Mouse (Mus musculus) embryonic facial prominence, embryonic 10.5 days (tissue): ENCODE results near the gene Bicral. TPM values are rescaled to one million over a fixed set of nuclear protein-coding genes. Genes with fewer than 3 reads are reported as not detected.
"Not testable (repeated sequence)": the region's sequence is repeated elsewhere in the genome, so short reads cannot be mapped to it uniquely, and the experiment has no call there.

ENCODE experiments used
- DNase-seq: peaks from one replicate; pipeline ENCODE4 v3.0.0-alpha.2; 2017; ENCODE audit warnings: low spot score
- H3K27ac ChIP-seq: fragments of 300-500 bp; sonication (generic); replicated peaks from 2 replicates; pipeline ENCODE4 v1.5.1; 2016; ENCODE audit warnings: mild to moderate bottlenecking
- H3K27me3 ChIP-seq: fragments of 300-500 bp; sonication (generic); replicated peaks from 2 replicates; pipeline ENCODE4 v1.6.1; 2016; ENCODE audit warnings: low read depth, mild to moderate bottlenecking; ENCODE audit not compliant: poor library complexity, severe bottlenecking
- H3K36me3 ChIP-seq: fragments of 300-500 bp; sonication (generic); replicated peaks from 2 replicates; pipeline ENCODE4 v1.6.1; 2016; ENCODE audit warnings: mild to moderate bottlenecking, moderate library complexity
- H3K4me1 ChIP-seq: fragments of 300-500 bp; sonication (generic); 2 replicates; pipeline ENCODE4 v1.6.1; 2016
- H3K4me3 ChIP-seq: fragments of 300-500 bp; sonication (generic); 2 replicates; pipeline ENCODE4 v1.5.1; 2016; ENCODE audit warnings: mild to moderate bottlenecking, moderate library complexity
- H3K9me3 ChIP-seq: fragments of 300-500 bp; sonication (generic); 2 replicates; pipeline ENCODE4 v1.6.1; 2016; ENCODE audit warnings: mild to moderate bottlenecking
- WGBS: fragments of 180-500 bp; shearing (Covaris S2); methylation state at CpG from one replicate; pipeline ENCODE4 v1.1.7; 2016; 5-methylcytosine and 5-hydroxymethylcytosine counted together
- polyA plus RNA-seq: library from polyadenylated mRNA; unstranded; fragments of >200 nt; fragmentation: Nextera tagmentation; extraction: Ambion mirVana; gene quantifications from 2 replicates; pipeline ENCODE4 v1.2.1, GENCODE M21; 2016

Gene Bicral
- polyA plus RNA-seq, 1 experiment from 2014 or later = 3.0 TPM

DNA sequence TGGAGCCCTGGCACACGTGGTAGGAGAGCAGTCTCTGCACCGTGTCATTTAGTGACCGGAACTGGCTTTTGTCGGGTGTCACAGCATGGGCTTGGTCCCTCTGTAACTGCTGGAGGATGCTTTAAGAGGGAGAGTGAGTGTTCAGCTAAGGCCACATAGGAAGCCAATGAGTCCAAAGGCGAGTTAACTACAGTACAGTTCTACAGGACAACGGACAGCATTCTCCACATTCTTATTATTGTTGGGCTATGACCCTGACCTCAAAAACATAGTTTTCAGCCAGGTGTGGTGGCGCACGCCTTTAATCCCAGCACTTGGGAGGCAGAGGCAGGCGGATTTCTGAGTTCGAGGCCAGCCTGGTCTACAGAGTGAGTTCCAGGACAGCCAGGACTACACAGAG, 49.9 kb downstream of the Bicral start:
- Histone ChIP-seq H3K36me3 (peaks cover 54% of the 10 kb centered on the region), H3K27me3 (no peaks in the 10 kb centered on the region), H3K27ac (no peak overlapping the region), H3K4me1 (no peaks in the 10 kb centered on the region), H3K9me3 (no peaks in the 10 kb centered on the region), H3K4me3 (no peak overlapping the region)
- 87% methylated on average over 10 of the region's 10 CpGs for WGBS
- no peak for DNase-seq

DNA sequence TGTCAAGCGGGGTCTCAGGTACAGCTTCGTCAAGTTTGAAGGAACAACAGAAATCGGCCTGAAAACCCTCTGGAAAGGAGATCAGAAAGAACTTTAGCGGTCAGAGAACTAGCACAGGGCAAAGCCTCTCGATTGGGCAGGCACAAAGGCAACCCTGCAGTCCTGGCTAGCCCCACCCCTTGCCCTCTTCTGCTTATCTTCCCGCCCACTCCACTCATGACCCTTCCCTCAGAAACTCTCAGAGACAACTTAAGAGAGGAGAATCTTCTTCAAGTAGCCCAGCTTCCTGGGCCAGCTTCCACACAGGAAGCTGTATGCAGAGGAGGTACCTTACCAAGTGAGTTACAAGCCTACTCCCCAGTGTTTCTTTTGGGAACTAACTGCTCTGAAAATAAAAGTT, 56.5 kb downstream of the Bicral start:
- no peak overlapping the region for H3K4me3 ChIP-seq
- peaks cover 49% of the 10 kb centered on the region for H3K36me3 ChIP-seq
- H3K27ac ChIP-seq = no peak overlapping the region
- H3K4me1 ChIP-seq = peaks cover 17% of the 10 kb centered on the region
- DNase-seq = no peak
- 90% methylated on average over 6 of the region's 6 CpGs for WGBS
- H3K27me3 ChIP-seq = no peaks in the 10 kb centered on the region
- H3K9me3 ChIP-seq = no peaks in the 10 kb centered on the region

GRCm38 (mm10) chr17:46799680-46800079, 58.6 kb downstream of the Bicral start:
- Histone ChIP-seq H3K4me1 (peaks cover 24% of the 10 kb centered on the region), H3K9me3 (no peaks in the 10 kb centered on the region), H3K27ac (no peak overlapping the region), H3K27me3 (no peaks in the 10 kb centered on the region), H3K4me3 (no peak overlapping the region), H3K36me3 (peaks cover 39% of the 10 kb centered on the region)
- no peak for DNase-seq
- 76% methylated on average over 10 of the region's 10 CpGs for WGBS

DNA sequence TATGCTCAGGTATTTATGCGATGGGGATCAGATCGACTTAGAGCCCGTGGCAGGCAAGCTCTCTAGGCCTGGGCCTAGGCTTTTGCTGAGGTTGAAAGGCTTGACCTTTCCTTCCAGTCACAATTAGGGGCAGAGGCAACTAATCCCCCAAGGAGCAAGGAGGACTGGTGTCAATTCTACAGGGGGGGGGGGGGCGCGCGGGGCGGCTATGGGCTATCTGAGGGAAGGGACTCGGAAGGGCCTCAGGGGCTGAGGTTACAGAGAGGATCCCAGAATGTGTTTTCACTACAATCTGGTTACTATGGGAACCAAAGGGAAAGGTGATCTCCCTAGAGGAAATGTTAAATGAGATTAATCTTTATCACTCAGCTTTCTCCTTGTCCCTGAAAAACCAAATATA, 60.9 kb downstream of the Bicral start:
- Histone ChIP-seq H3K27me3 (no peaks in the 10 kb centered on the region), H3K27ac (no peak overlapping the region), H3K4me3 (no peak overlapping the region), H3K4me1 (peaks cover 24% of the 10 kb centered on the region), H3K36me3 (peaks cover 33% of the 10 kb centered on the region), H3K9me3 (no peaks in the 10 kb centered on the region)
- 9% methylated on average over 8 of the region's 8 CpGs for WGBS
- DNase-seq = peak; percentile 67

- peaks cover 24% of the 10 kb centered on the region for H3K4me1 ChIP-seq
These were observed 61.5 kb downstream of the Bicral start for GRCm38 (mm10) chr17:46796743-46797142.

GRCm38 (mm10) chr17:46792963-46793362, 65.3 kb downstream of the Bicral start:
- Histone ChIP-seq H3K4me1 (peaks cover 19% of the 10 kb centered on the region), H3K36me3 (no peaks in the 10 kb centered on the region), H3K4me3 (no peak overlapping the region), H3K27me3 (0 out of 2 replicates have a peak, but pooled peaks cover 4% of the 10 kb centered on the region), H3K27ac (no peak overlapping the region), H3K9me3 (0 out of 2 replicates have a peak, but pooled peaks cover 3% of the 10 kb centered on the region)
- no peak for DNase-seq
- 85% methylated on average over 2 of the region's 2 CpGs for WGBS

More at GRCm38 (mm10) chr17:46796743-46797142, 61.5 kb downstream of the Bicral start:
- Histone ChIP-seq H3K36me3 (peaks cover 29% of the 10 kb centered on the region), H3K9me3 (0 out of 2 replicates have a peak, but pooled peaks cover 3% of the 10 kb centered on the region), H3K27ac (no peak overlapping the region), H3K4me3 (no peak overlapping the region), H3K27me3 (no peaks in the 10 kb centered on the region)
- DNase-seq = no peak
- WGBS = 76% methylated on average over 4 of the region's 4 CpGs

GRCm38 (mm10) chr17:46787974-46788373, 70.3 kb downstream of the Bicral start:
- not testable (repeated sequence) for H3K36me3 ChIP-seq

DNA sequence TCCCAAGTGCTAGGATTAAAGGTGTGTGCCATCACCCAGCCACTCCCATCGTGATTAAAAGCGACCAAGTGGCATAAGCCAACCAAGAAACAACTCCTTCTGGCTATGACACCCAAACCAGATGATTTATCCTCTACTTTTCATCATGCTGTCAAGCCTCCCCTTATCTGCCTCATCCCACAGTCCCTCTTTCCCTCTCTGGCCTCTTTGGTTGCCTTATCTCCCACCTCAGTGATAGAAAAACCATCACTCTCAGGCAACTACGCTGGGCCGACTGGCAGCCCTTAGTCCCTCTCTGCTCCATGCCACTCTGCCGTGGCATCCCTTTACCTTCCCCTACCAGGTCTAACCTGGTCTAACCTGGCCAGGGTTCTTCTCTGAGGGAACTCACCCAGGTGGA, 71.3 kb downstream of the Bicral start:
- no peak overlapping the region for H3K4me3 ChIP-seq
- no peaks in the 10 kb centered on the region for H3K4me1 ChIP-seq
- no peak overlapping the region for H3K27ac ChIP-seq
- no peaks in the 10 kb centered on the region for H3K36me3 ChIP-seq
- H3K27me3 ChIP-seq = 0 out of 2 replicates have a peak, but pooled peaks cover 4% of the 10 kb centered on the region
- 91% methylated on average over 5 of the region's 5 CpGs for WGBS
- H3K9me3 ChIP-seq = 0 out of 2 replicates have a peak, but pooled peaks cover under 1% of the 10 kb centered on the region
- no peak for DNase-seq

More at GRCm38 (mm10) chr17:46787974-46788373, 70.3 kb downstream of the Bicral start:
- H3K27ac ChIP-seq, H3K4me3 ChIP-seq, DNase-seq, H3K9me3 ChIP-seq, H3K27me3 ChIP-seq, H3K4me1 ChIP-seq: not testable (repeated sequence)
- 61% methylated on average over 2 of the region's 2 CpGs for WGBS

DNA sequence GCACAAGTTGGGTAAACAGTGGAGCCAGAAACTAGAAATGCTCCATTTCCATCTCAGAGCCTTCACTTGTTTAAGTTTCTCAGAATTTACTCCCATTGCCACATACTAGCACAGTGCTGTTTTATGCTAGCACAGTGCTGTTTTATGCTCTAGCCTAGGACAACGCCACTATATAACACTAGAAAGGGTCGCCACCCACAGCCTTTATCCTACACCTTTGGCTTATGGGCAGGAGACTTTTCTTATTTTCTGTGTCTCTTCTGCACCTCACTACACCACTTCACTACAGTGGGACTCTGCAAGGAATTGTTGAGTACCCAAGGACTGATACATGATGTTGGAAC, 75.1 kb downstream of the Bicral start:
- peaks cover 8% of the 10 kb centered on the region for H3K4me1 ChIP-seq
- H3K9me3 ChIP-seq = no peaks in the 10 kb centered on the region
- H3K4me3 ChIP-seq = peak overlapping the region; percentile 81
- WGBS = 78% methylated on average over 2 of the region's 2 CpGs
- DNase-seq = no peak
- H3K27ac ChIP-seq = peak overlapping the region; percentile 88
- H3K27me3 ChIP-seq = no peaks in the 10 kb centered on the region
- peaks cover 31% of the 10 kb centered on the region for H3K36me3 ChIP-seq

- Histone ChIP-seq H3K36me3 (peaks cover 38% of the 10 kb centered on the region), H3K4me3 (peak within 1 kb of the TSS; percentile 81), H3K27me3 (no peaks in the 10 kb centered on the region), H3K9me3 (no peaks in the 10 kb centered on the region), H3K27ac (peak within 1 kb of the TSS; percentile 88), H3K4me1 (peaks cover 8% of the 10 kb centered on the region)
- WGBS = 1% methylated on average over 44 of the region's 44 CpGs
- peak; percentile 94 for DNase-seq
These were observed 75.7 kb downstream of the Bicral start, which contains the start of gene Rpl7l1 for GRCm38 (mm10) chr17:46782341-46783221. Gene Rpl7l1 (minus strand): TSS chr17:46782672.

DNA sequence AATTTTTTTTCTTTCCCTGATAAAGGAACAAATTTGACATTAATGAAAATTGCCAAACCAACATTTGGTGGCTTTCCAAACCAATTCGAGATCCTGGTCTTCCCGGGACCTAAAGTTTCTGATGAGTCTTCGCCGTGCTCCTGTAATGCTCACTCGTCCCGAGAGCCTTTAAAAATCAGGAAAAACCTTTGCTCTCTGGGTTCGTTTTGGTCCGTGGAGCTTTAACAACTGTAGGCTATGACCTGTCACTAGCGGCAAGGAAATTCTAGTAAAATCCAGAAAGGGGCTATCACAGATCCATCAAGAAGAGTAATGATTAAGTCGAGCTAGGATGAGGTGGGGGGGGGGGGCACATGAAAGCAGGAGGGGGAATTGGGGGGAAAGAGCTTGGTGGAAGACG, 76.4 kb downstream of the Bicral start:
- H3K9me3 ChIP-seq = no peaks in the 10 kb centered on the region
- H3K36me3 ChIP-seq = peaks cover 45% of the 10 kb centered on the region
- H3K27me3 ChIP-seq = no peaks in the 10 kb centered on the region
- H3K4me1 ChIP-seq = peaks cover 8% of the 10 kb centered on the region
- WGBS = 7% methylated on average over 11 of the region's 11 CpGs
- peak overlapping the region; percentile 88 for H3K27ac ChIP-seq
- H3K4me3 ChIP-seq = peak overlapping the region; percentile 81
- no peak for DNase-seq

DNA sequence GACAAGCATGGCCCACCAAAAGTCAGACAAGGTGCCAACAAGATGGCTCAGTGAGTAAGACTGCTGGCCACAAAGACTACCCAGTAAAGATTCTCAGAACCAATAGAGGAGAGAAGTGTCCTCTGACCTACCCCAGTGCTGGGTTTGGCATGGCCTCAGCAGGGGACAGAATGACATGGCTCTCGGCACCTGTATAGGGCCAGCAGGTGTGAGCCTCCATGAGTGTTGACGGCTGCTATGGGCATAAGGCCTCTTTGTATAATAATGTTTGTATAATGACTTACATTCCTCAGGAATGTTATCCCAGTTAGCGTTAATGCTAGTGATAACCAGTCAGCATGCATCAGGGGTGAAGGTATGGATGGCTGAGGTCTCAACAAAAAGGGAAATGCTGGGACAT, 82.2 kb downstream of the Bicral start:
- H3K27me3 ChIP-seq = no peaks in the 10 kb centered on the region
- DNase-seq = no peak
- H3K9me3 ChIP-seq = no peaks in the 10 kb centered on the region
- H3K4me1 ChIP-seq = peaks cover 22% of the 10 kb centered on the region
- 94% methylated on average over 3 of the region's 3 CpGs for WGBS
- peaks cover 71% of the 10 kb centered on the region for H3K36me3 ChIP-seq
- no peak overlapping the region for H3K27ac ChIP-seq
- H3K4me3 ChIP-seq = no peak overlapping the region

- Histone ChIP-seq H3K27me3 (no peaks in the 10 kb centered on the region), H3K9me3 (no peaks in the 10 kb centered on the region), H3K4me3 (no peak overlapping the region), H3K36me3 (peaks cover 61% of the 10 kb centered on the region), H3K4me1 (peaks cover 20% of the 10 kb centered on the region), H3K27ac (no peak overlapping the region)
- no peak for DNase-seq
- 94% methylated on average over 9 of the region's 9 CpGs for WGBS
These were observed 83.2 kb downstream of the Bicral start for GRCm38 (mm10) chr17:46775070-46775469.
